Mouse (Mus musculus) gastrocnemius, adult 2 months (tissue): Measurements from ENCODE around the gene Tnfrsf13c. TPM values are rescaled to one million over a fixed set of nuclear protein-coding genes. Genes with fewer than 3 reads are reported as not detected.

Source experiments
- DNase-seq: peaks from one replicate; pipeline ENCODE4 v3.0.0; 2022
- H3K27ac ChIP-seq: fragments of 200-600 bp; 2 replicates; pipeline ENCODE4 v1.8.1; 2022; ENCODE audit warnings: mild to moderate bottlenecking
- H3K4me3 ChIP-seq: fragments of 200-600 bp; 2 replicates; pipeline ENCODE4 v1.8.1; 2022; ENCODE audit warnings: mild to moderate bottlenecking, moderate library complexity
- CTCF ChIP-seq: fragments of 200-600 bp; IDR thresholded peaks from 2 replicates; pipeline ENCODE4 v1.8.1; 2022; ENCODE audit warnings: antibody characterized with exemption, mild to moderate bottlenecking, moderate library complexity
- intact Hi-C: fragments of 180-260 bp; cut with DNase I; formaldehyde crosslinking; loops from one replicate; pipeline ENCODE4 v1.15.1; 2025
- total RNA-seq, 2 experiments: library from RNA; stranded (reverse); gene quantifications; 2 replicates each; pipeline ENCODE4 v1.2.3; 2021

Tnfrsf13c gene
- total RNA-seq, 2 experiments from 2014 or later: not detected

DNA sequence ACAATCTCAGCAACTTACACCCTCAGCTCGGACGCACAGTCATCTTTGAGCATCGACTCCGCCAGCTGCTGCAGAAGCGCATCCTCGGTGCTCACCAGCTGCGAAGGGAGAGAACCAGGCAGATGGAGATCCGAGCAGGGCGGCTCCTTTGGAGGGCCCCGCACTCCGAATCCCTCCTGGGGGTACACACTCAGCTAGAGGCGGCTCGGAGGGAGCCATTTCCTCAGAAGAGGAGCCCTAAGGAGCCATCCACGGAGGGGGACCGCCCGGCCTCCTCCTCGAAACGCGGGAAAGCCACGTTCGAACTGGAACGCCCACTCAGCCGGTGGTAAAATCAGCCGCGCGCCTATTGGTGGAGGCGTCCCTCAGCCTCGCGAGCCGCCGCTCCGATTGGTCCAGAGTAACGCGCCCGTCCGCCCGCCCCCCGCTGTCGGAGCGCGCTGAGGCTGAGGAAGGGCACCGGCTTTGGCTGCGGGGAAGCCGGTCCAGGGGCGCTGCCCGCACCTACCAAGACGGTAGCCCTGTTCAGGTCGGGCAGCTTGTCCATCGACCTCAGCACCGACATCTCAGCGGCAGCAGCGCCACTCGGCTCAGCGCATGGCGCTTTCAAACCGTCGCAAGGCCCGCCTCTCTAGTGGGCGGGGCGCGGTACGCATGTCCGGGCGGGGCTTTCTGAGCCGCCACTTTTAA is 20.1 kb upstream of the Tnfrsf13c start, which contains the start of gene Cenpm:
Gene Cenpm, minus strand, starts transcription at position 634 of the 690 bp plus-strand sequence.
- intact Hi-C loops: no loop called here

DNA sequence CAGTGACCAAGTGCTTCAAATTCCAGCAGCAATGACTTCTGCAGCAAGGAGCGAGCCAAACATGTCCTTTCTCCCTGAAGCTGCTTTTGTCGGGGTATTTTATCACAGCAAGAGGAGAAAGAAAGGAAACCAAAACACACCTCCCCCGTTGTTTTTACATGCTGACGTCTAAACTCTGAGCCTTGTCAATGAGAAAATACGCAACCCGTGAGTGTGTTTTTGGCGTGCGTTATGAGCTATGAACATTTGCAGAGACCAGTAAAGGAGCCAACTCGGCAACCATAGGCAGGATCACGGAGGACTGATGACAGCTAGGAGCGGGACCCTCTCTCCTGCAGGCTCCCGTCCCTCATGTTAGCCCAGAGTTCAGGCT is 19.6 kb upstream of the Tnfrsf13c start:
- no peak for DNase-seq
- Histone ChIP-seq H3K27ac (peak overlapping the region; percentile 83; the same call in 1 of the 2 replicates), H3K4me3 (peak overlapping the region; percentile 93)
- TF ChIP-seq CTCF: no peak
- intact Hi-C loops: no loop called here

More for the DNA sequence above, 20.1 kb upstream of the Tnfrsf13c start, which contains the start of gene Cenpm:
- no peak for TF ChIP-seq CTCF
- H3K27ac ChIP-seq: peak within 1 kb of the TSS; percentile 83
- peak within 1 kb of the TSS; percentile 93 for H3K4me3 ChIP-seq
- DNase-seq: peak; percentile 95

DNA sequence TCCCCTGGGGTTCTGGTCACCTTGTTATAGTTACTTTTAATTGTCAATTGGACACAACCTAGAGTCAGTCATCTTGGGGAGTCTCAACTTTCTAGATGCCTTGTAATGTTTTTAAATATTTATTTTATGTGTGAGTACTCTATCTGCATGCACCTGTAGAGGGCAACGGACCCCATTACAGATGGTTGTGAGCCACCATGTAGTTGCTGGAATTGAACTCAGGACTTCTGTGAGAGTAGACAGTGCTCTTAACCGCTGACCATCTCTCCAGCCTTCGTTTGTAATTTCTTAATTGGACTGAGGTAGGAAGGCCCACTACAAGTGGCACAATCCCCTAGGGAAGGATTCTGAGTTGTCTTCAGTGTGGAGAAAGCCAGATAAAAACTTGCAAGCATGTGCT is 19.1 kb upstream of the Tnfrsf13c start:
- H3K27ac ChIP-seq: no peak overlapping the region
- no peak for DNase-seq
- H3K4me3 ChIP-seq: peak overlapping the region; percentile 93
- intact Hi-C loops: no loop called here
- TF ChIP-seq CTCF: no peak

DNA sequence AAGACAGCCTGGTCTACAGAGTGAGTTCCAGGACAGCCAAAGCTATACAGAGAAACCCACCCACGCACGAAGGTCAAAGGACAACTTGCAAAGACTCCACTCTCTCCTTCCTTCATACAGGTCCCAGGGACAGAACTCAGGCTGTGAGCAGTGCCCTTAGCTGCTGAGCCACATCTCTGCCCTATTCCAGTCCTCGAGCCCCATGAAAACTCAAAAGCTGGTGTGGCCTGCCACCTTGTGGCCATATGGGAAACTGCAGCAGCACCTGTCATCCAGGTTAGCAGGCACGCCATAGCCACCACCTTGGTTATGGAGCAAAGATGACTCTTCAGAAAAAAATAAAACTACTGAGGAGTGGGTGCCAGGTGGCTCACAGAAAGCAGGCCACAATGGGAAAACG is 12.4 kb upstream of the Tnfrsf13c start:
- no peak overlapping the region for H3K27ac ChIP-seq
- intact Hi-C loops: loop anchor here (1.0 to 5.0 kb wide), 3 partner anchors 98 to 171 kb away; no protein-coding TSS in a partner anchor
- DNase-seq: peak; percentile 77
- no peak overlapping the region for H3K4me3 ChIP-seq
- TF ChIP-seq CTCF: no peak; the same call in 1 of the 2 replicates

DNA sequence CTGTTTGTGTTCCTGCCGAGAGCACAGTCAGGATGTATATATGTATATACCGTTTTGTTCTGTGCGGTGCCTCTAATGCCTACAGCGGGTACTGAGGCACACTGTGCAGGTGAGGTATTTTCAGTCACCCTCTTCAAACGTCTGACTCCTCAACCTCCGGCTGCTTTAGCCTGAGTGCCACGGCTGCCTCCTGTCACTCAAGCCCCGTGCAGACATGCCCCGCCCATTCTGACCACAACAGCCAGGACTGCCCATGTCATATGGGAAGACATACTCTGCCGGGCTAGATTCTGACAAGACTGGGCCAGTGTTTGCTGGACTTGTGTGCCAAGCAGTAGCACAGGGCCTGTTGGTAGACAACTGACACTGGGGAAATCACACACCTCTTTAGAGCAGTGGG is 11.5 kb upstream of the Tnfrsf13c start:
- H3K27ac ChIP-seq: no peak overlapping the region
- no peak overlapping the region for H3K4me3 ChIP-seq
- TF ChIP-seq CTCF: no peak
- intact Hi-C loops: loop anchor here (1.0 to 5.0 kb wide), 3 partner anchors 97 to 170 kb away; no protein-coding TSS in a partner anchor
- no peak for DNase-seq

DNA sequence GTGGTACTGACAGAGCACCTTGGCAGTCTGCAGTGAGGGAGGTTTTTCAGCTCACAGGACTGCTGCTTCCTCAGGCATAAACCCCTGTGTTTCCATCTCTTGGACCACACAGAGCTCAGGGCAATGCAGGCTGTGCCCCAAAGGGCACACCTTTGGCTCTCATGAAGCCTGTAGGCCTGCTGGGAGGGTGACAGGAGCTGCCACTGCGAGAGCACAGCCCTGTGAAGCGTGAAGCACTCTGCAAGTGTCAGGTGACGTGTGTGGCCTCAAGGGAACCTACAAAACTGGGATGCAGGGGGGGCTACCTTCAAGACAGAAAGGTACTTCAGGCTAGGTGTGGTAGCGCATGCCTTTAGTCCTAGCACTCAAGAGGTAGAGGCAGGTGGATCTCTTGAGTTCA is 8.5 kb upstream of the Tnfrsf13c start:
- intact Hi-C loops: no loop called here
- no peak for TF ChIP-seq CTCF

DNA sequence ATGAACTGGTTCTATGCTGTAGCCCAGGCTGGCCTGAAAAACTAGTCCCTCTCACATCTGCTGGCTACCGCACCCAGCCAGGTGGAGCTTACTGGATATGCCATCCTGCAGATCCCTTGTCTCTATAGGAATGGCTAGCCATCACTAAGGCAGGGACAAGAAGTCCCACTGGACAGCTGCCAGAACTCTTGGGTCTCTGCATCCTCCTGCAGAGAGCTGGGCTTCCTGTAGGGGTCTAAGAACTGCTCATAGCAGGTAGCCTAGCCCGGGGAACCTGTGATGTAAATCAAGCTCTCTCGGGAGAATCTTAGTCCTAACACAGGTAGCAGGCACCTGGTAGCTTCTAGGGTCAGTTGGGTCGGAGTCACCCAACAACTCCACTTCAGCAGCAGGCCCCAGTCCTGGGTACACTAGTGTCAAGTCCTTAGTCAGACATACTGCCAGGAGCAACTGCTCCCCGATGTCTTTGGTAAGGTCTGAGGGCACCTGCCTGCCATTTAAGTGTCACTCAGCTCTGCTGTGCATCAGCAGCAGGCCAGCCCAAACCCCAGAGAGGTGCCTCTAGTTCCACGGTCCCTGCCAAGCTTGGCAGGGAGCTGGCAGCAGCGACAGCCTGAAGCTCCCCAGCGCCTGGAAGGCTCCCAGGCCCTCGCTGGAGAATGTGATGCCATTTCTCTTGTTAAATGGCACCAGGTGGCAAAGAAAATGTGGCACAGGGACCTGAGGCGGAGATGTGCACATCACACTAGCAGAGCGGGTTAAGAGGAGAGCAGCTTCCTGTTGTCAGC is 7.6 kb upstream of the Tnfrsf13c start:
- no peak for TF ChIP-seq CTCF
- Histone ChIP-seq H3K27ac (no peak overlapping the region), H3K4me3 (no peak overlapping the region)
- peak; percentile 83 for DNase-seq
- intact Hi-C loops: no loop called here

More for the DNA sequence above, 8.5 kb upstream of the Tnfrsf13c start:
- no peak for DNase-seq
- Histone ChIP-seq H3K27ac (no peak overlapping the region), H3K4me3 (no peak overlapping the region)

DNA sequence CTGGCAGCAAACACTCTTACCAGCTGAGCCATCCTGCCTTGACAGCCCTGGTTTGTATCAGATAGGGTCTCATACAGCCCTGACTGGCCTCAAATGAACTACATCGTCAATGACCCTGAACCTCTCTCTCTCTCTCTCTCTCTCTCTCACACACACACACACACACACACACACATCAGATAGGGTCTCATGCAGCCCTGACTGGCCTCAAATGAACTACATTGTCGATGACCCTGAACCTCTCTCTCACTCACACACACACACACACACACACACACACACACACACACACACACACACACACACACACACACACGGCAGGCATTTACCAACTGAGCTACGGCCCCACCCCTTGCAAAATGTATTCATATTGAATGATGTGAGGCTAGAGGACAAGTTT is 6.9 kb upstream of the Tnfrsf13c start:
- no peak for DNase-seq
- intact Hi-C loops: no loop called here
- no peak for TF ChIP-seq CTCF
- H3K4me3 ChIP-seq: no peak overlapping the region
- no peak overlapping the region for H3K27ac ChIP-seq

DNA sequence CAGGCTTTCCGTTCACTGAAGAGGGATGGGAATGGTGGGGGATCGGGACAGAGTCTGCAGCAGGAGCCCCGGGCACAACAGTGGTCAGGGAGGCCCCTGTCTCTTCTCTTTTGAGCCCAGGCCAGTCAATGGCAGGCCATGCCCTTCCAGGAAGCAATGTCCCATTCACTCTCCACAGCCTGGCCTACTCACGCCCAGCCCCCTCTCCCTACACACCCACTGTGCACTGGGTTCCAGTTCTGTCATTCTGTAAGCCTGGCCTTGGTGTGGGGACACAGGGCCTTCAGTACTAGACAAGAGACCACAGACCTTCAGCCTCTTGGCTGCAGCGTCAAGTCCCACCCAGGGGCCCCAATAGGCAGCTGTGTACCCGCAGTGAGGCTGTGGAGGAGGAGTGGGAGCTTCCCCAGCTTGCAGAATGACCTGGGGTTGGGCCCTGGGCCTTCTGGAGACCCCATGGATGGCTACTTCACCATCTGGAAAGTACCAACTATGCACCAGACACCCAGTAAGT is 6.0 kb upstream of the Tnfrsf13c start:
- intact Hi-C loops: no loop called here
- Histone ChIP-seq H3K27ac (no peak overlapping the region), H3K4me3 (no peak overlapping the region)
- no peak for DNase-seq
- TF ChIP-seq CTCF: no peak

DNA sequence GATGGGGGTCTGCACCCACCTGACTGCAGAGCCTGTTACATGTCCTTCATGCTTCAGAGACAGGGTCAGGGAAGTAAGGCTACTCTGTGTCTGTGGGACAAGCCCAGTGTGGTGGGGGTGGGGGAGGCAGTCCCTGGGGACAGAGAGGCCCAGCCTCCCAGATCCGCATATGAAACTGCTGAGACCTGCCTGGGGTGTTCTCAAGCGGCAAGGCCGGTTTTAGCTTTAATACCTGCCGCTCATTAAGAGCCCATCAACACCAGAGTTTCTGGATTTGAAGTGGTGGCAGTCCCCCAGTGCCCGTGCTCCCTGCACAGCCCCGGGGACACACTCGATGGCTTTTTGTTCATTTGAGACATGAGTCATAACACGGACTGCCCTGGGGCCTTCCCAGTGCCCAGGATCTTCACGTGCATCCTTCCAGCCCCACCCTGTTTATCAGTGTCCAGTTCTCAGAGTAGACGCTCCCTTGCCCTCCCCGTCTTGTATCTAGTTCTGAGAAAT is 5.4 kb upstream of the Tnfrsf13c start:
- H3K27ac ChIP-seq: no peak overlapping the region
- no peak for TF ChIP-seq CTCF
- intact Hi-C loops: no loop called here
- no peak overlapping the region for H3K4me3 ChIP-seq
- DNase-seq: no peak

DNA sequence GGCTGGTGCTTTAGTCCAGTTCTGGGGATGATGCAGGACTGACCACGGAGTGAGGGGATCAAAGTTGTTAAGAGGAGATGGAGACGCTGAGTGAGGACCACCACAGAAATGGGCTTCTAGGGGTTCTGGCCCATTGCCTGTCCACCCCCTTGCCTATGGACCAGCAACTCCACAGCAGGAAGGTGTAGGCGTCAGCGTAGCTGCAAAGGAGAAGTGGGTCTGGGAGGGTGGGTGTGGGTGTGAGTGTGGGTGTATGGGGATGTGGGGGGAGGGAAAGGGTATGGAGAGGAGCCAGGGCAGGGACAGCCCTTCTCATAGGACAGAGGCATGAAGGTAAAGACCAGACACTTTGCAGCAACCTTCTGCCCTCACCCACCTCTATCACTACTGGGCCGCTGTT is 1.6 kb upstream of the Tnfrsf13c start:
- no peak overlapping the region for H3K4me3 ChIP-seq
- TF ChIP-seq CTCF: no peak
- intact Hi-C loops: no loop called here
- no peak overlapping the region for H3K27ac ChIP-seq
- no peak for DNase-seq

DNA sequence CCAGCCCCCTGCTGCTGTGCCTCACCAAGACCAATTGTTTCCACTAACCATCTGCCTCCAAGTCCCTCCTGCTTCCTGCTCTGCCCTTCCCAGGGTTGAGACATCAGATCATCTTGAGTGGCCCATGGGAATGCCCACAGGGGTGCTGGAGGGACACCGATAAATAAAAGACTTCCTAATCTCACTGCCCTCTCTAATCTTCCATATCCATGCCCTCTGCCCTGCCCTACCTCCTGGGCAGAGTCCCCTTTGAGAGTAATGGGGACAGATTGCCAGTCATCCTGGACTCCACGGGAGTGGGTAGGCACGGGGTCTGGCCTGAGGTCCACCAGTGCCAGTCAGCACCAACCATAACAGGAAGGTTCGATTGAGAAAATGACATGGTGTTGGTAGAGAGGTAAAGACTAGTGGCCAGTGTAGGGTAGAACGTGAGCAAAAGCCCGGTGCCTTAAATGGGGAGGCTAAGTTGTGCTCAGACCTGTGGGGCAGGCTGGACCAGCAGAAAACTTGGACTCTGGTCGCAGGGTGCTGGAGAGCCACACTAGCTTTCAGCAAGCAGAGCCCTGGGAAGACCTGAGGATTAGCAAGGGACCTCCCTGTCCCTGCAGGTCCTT is 540 bp upstream of the Tnfrsf13c start:
- no peak for TF ChIP-seq CTCF
- DNase-seq: no peak
- no peak overlapping the region for H3K27ac ChIP-seq
- intact Hi-C loops: no loop called here
- H3K4me3 ChIP-seq: no peak overlapping the region
